Mouse (Mus musculus) urinary bladder, adult 18-20 months (tissue): ENCODE measurements at regions not wholly inside any gene's neighbourhood (a gene's known extent, or its start where the extent isn't known, plus 50 kb on each side); places are given as distances from the start of the nearest gene placed in this dataset.

Experiments used
- DNase-seq, 2 experiments: peaks; one replicate each; pipeline ENCODE4 v3.0.0; 2022; ENCODE audit warnings: low spot score in 2 of 2, mixed read lengths in 2 of 2

GRCm38 (mm10) chr8:10768181-10768580 is 240.1 kb downstream of the Irs2 start:
- no peak for DNase-seq

DNA sequence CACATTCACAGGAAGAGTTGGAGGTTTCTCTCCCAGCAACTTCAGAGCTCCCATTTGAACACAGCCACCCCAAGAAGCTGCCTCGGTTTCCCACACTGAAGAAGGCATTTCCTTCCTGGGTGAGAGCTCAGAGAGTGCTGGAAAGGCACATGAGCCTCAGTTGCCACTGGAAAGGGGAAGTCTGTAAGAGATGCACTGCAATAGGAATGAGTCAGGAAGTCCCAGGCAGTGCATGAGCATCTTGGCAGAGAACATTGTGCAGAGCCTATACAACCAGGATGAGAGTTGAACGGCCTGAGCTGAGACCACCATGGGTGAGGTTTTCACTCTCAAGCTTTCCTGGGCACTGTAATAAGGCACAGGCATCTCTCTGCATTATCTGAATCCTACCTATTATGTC is 244.4 kb downstream of the Irs2 start:
- no peak for DNase-seq

DNA sequence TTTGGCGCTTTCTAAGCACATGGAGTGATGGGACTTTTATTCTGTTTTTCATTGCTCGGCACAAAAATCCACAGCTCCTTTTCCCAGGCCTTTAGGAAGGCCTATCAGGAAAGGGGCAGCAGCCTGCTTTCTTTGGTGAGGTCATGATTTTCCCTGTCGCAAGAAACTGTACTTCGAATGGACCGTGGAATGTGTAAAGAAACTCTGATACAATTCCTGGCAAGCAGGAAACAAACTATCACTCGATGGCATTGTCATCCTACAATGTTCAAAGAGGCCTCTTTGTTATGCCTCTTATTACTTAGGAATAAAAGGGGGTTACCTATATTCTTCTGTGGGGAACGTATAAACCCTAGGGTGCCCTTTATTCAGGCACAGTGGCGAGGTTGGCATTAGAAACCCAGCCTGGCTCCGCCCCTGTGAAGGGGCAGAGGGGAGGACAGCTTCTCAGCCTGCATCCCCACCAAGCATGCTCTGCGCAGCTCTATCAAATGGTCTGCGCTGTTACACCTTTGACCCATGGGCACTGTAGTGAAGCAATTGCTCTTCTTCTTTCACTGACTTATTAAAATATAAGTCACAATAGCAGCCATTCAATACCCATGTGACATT is 246.5 kb downstream of the Irs2 start:
- DNase-seq = no peak

- no peak for DNase-seq
These were observed 247.2 kb downstream of the Irs2 start for GRCm38 (mm10) chr8:10760851-10761693.

- no peak for DNase-seq
These were observed 248.0 kb downstream of the Irs2 start for GRCm38 (mm10) chr8:10760231-10760630.

GRCm38 (mm10) chr8:10758151-10758550 is 250.1 kb downstream of the Irs2 start:
- DNase-seq = no peak

DNA sequence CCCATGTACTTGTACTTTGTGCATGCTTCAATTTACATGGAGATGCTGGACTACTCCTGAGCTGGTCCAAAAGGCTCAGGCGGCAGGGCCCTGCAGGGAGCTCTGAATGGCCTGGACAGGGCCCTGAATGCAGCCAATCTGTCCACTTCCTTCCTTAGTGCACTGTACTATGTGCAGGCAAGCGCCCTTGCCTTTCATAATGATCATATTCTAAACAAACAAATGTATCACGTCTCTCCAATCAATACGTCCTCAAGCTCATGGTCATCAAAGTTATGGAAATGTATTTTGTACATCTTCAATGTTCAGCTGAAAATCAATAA is 253.3 kb downstream of the Irs2 start:
- no peak for DNase-seq

DNA sequence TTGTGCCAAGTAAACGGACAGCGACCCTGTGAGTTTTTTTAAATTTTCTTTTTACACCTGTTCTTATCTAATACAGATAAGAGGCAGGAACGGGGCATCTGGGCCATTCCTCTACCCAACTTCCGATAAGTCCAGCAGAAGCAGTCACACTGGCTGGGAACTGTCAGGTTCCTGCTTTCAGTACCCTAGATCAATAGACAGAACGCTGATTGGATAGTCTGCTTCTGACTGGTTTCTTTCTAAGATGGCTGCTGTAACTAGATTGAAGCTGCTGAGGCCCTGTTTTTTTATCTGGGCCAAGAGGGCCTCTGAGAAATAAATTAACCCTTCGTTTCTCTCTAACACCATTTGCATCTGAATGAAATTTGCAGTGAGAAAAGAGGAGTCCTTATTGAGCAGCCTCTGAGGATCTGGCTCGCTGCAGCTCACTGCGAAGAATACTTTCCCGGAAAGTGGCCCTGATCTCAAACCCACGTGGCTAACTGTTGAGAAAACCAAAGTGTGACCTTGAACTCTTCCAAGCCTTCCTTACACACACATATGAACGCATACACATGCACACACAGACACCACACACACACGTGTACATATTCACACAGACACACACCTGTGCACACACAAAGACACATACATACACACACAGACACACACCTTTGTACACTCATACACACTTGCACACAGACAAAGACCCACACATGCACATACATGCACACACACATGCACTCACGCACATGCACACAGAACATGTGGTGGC is 253.8 kb downstream of the Irs2 start:
- no peak for DNase-seq

- DNase-seq = no peak
These were observed 255.2 kb downstream of the Irs2 start for GRCm38 (mm10) chr8:10753056-10753455.

GRCm38 (mm10) chr8:10747150-10747549 is 261.1 kb downstream of the Irs2 start:
- no peak for DNase-seq

DNA sequence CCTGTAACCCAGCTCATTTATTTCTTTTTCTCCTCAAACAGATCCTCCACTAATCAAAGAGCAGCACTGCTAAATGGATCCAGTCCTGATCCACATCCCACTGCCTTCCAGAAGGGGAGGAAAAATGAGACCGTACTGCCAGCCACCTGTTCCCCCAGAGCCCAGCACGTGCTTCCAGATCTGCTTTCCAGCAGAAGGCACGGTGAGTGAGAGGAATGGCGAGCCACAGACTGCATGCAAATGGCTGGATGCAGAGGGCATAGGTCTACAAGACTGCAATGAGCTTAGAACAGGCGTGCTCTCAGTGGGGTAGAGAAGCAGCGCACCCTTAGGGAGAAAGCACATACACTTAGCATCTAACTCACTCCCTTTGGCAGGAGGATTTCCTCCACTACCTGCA is 265.0 kb downstream of the Irs2 start:
- DNase-seq = no peak

- no peak for DNase-seq
These were observed 267.4 kb downstream of the Irs2 start for GRCm38 (mm10) chr8:10740837-10741236.

DNA sequence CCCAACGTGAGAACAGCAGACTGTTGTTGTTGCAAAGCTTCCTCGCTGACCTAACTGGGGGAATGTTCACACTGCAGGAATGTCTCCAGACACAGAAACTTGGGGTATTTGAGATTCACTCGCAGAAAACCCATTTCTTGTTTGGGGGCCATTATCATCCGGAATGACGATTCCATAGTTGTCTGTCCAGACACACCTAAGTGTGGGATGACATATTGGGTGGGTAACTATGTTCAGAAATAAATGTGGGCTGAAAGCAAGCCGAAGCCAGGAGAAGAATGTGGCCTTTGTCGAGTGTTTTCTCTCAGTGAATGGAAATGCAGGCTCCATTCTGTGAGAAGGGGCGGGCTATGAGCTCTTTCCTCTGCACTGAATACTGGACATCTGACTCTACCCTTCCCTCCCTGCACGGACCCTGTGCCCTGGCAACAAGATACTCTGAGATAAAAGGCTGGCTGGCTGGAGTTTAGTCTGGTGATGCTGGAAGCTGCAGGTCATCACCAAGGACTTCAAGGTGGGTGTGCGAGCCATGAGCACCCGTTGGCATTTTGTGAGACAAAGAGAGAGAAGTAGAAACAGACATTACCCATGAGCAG is 269.7 kb downstream of the Irs2 start:
- DNase-seq = no peak

DNA sequence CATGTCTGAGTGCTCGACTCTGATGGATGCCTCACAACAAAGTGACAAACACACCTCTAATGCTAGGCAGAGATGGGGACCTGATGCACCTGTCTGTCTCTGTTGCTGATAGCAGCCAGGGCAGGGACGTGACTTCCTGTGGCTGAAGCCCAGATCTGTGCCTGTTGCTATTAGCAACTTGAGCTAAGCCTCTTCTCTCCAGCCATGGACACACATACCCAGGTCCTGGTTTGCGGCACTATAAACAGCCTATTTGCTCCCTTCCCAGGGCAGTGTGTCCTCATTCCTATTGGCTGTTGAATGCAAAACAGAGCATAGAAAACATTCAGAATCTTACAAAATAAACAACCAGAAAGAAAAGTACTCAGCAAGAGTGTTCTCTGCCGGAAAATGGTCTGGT is 273.5 kb downstream of the Irs2 start:
- DNase-seq = no peak

- no peak for DNase-seq
These were observed 284.9 kb downstream of the Irs2 start for GRCm38 (mm10) chr8:10723332-10723731.

- DNase-seq = no peak
These were observed 285.5 kb downstream of the Irs2 start for GRCm38 (mm10) chr8:10722742-10723141.

DNA sequence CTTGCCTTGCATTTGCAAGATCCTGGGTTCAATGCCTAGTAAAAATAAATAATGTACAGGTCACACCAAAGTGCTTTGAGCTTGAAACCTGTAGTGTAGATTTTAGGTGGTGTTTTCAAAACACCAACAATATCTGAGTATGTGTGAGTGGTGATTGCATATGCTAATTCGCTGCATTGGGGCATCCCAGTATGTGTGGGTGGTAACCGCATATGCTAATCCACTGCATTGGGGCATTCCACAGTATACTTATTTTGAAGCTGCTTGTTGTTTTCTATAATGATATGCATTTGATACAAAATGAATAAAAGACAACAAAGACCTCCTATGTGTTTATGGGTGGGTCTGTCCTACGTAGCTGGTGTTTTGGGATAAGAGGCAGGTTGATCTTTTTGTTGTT is 285.9 kb downstream of the Irs2 start:
- DNase-seq = no peak

DNA sequence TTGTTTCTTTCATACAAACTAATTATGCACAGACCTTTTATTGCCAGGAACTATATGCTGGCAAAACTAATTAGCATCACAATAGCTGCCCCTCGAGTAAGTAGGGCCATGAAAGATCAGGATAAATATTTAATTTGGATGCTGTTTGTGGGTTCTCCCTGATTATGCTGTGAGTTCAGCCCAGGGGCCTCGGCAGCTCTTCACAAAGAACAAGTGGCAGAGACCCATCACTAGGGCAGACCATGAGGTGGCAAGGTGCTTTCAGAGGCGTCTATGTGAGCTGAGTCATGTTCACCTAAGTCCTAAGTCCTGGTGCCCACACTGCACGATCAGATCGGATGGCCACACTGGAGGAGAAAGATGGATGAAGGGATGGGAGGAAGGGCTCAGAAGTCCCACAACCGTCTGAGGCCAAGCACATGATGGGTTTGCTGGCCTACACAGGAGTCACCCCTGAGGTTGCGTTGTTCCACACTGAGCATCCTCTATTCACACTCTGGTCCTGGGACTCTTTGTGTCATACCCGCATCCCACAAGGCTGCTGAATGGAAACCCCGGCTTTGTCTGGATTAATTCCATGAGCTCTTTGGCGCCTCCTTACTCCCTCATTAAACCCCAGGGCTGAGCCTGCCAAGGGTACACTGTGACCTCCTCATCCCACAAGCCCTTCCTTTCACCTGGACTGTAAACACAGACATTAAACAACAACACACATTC is 287.0 kb downstream of the Irs2 start:
- DNase-seq = no peak

DNA sequence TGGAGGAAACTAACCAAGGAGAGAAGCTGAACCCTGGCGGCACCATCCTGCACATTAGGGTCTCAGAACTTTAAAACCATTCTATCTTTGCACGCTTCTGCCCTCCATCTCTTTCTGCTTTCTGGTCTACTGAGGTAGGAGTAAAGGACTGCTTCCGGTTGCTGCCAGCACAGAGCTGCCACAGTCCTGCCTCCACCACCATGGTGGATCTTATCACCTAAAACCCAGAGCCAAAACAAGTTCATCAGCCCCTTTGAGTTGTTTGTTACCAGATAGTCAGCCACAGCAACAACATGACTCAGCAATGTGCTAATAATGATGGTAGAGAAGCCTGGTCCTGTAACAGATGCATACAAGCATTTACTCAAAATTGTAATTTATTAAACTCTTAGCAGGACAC is 287.9 kb downstream of the Irs2 start:
- no peak for DNase-seq

DNA sequence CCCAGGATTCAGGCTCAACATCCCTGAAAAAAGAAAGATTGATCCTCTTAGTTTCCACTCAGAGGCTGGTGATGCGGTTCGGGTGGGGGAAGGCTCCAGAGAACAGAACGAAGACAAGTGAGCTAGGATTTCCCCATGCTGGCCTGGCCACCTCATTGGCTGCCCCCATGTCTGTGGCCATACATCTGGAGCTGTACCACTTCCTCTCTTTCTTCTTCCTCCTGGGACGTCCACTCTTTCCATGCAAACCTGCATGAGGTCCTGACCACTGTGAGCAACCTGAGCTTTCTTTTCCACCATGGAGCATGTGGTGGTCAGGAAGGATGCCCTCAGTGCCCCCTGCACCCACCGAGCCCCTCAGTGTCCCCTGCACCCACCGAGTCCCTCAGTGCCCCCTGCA is 288.8 kb downstream of the Irs2 start:
- no peak for DNase-seq

DNA sequence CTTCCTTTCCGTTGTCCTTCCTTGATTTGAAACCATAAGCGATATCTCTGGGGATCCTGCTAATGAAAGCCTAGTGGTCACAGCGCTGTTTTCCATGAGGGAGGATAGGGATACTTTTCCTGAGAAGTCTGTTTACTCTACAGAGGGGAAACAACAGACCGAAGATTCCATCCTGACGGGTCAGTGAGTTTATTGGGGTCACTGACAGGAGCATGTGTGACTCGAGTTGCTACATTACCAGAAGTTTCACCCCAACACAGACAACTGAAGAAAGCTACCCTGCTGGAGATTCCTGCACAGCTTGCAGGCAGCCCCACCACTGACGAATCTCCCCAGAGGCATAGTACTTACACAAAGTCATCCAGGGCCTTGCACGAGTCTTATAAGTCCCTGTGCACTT is 291.0 kb downstream of the Irs2 start:
- no peak for DNase-seq

- no peak for DNase-seq
These were observed 292.1 kb downstream of the Irs2 start for GRCm38 (mm10) chr8:10716161-10716560.
